ENCODE assay signal across 8 mouse cellular contexts in the genomic region with DNA sequence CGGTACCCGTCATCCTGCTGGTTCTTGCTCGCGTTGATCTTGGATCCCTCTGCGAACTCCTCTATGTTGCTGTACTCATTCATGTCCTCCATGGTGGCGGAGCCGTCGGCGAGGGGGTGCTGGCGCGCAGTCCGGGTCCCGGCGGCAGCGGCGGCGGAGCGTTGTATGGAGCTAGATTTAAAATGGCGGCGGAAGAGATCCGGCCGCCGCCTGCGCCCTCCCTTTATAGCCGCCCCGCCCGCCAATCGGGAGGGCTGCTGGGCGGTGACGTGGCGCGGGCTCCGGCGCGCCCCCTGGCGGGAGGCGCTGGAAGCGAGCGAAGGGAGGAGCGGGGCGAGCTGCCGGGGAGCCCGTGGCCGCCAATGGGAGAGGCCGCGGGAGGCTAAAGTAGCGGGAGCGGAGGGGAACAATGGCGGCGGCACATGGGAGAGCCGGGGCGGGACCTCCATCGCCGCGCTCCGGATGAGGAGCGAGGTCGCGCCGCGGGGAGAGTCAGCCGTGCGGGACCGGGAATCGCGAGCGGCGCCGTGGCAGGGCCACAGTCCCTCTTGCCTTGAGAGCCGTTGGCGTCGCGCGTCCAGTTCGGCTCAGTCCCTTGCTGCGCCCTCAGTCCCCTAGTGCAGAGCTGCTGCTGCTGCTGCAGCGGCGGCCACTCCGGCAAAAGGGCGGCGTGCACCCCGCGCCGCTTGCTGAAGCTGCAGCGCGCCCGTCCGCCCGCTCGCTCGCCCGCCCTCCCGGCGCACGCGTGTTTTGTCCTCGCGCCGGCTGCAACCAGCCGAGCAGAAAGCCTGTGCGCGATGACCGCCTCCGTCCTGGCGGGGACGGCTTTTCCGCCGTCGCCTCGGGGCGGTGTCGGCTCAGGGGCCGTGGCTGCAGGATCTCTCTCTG. TPM values are rescaled to one million over a fixed set of nuclear protein-coding genes. Genes with fewer than 3 reads are reported as not detected.
A peak's percentile ranks its signal among the peaks of the same experiment; 100 is the strongest.
DNase-seq lines count a peak whose midpoint lies in the region; ATAC-seq and TF ChIP-seq lines count a peak whose summit lies in the region.

No protein-coding gene starts in this region.

- peak overlapping the region; percentile 99 for H3K4me3 ChIP-seq in ES-Bruce4 (ENCODE audit: low read depth, low read length)
- H3K4me3 ChIP-seq in forebrain, embryonic 13.5 days = peak overlapping the region; percentile 84
- peak overlapping the region; percentile 93 for H3K4me3 ChIP-seq in liver, embryonic 16.5 days (ENCODE audit: low read depth, low read length)
- peak overlapping the region; percentile 78 for H3K4me3 ChIP-seq in neural tube, embryonic 12.5 days
- peak overlapping the region; percentile 94 for H3K4me3 ChIP-seq in stomach, postnatal 0 days (ENCODE audit: low read depth, low read length)

- no peaks in the 10 kb centered on the region for H3K27me3 ChIP-seq in ES-Bruce4 (ENCODE audit: control insufficient read depth, insufficient read depth, low read length, poor library complexity, severe bottlenecking)
- no peaks in the 10 kb centered on the region for H3K27me3 ChIP-seq in forebrain, embryonic 13.5 days
- H3K27me3 ChIP-seq in liver, embryonic 16.5 days (ENCODE audit: control insufficient read depth, insufficient read depth, low read depth, low read length) = no peaks in the 10 kb centered on the region
- H3K27me3 ChIP-seq in neural tube, embryonic 12.5 days (replicated peaks) = no peaks in the 10 kb centered on the region
- H3K27me3 ChIP-seq in stomach, postnatal 0 days (ENCODE audit: control insufficient read depth, insufficient read depth, low read length) = no peaks in the 10 kb centered on the region

- H3K4me2 ChIP-seq in forebrain, embryonic 13.5 days = peak overlapping the region; percentile 99
- H3K4me2 ChIP-seq in liver, embryonic 16.5 days (ENCODE audit: low read depth, low read length) = peak overlapping the region; percentile 98
- H3K4me2 ChIP-seq in neural tube, embryonic 12.5 days (replicated peaks) = peak overlapping the region; percentile 98
- peak overlapping the region; percentile 89 for H3K4me2 ChIP-seq in stomach, postnatal 0 days (replicated peaks; ENCODE audit: low read depth)

- peaks cover 42% of the 10 kb centered on the region for H3K36me3 ChIP-seq in ES-Bruce4 (ENCODE audit: control insufficient read depth, insufficient read depth, low read length, poor library complexity, severe bottlenecking)
- H3K36me3 ChIP-seq in forebrain, embryonic 13.5 days (ENCODE audit: poor library complexity, severe bottlenecking) = peaks cover 43% of the 10 kb centered on the region
- peaks cover 24% of the 10 kb centered on the region for H3K36me3 ChIP-seq in liver, embryonic 16.5 days (ENCODE audit: control insufficient read depth, insufficient read depth)
- peaks cover 24% of the 10 kb centered on the region for H3K36me3 ChIP-seq in neural tube, embryonic 12.5 days
- peaks cover 4% of the 10 kb centered on the region; the same call in 1 of the 2 replicates for H3K36me3 ChIP-seq in stomach, postnatal 0 days (ENCODE audit: control insufficient read depth, insufficient read depth, low read length)

- no peak for TF ChIP-seq EP300 in ES-Bruce4 (IDR thresholded peaks at IDR 0.05; ENCODE audit: insufficient read depth, low read depth, low read length)
- peak; percentile 53 for TF ChIP-seq EP300 in stomach, postnatal 0 days (optimal IDR thresholded peaks at IDR 0.05)

- H3K9me3 ChIP-seq in ES-Bruce4 (replicated peaks; ENCODE audit: control insufficient read depth, insufficient read depth, low read length, poor library complexity, severe bottlenecking) = no peaks in the 10 kb centered on the region
- no peaks in the 10 kb centered on the region for H3K9me3 ChIP-seq in forebrain, embryonic 13.5 days (replicated peaks)
- H3K9me3 ChIP-seq in liver, embryonic 16.5 days (replicated peaks; ENCODE audit: control insufficient read depth, low read length) = no peaks in the 10 kb centered on the region
- no peaks in the 10 kb centered on the region for H3K9me3 ChIP-seq in neural tube, embryonic 12.5 days
- no peaks in the 10 kb centered on the region for H3K9me3 ChIP-seq in stomach, postnatal 0 days (ENCODE audit: control insufficient read depth, low read length)

- peak; percentile 18 for TF ChIP-seq POLR2A in ES-Bruce4 (IDR thresholded peaks at IDR 0.05; ENCODE audit: insufficient read depth, low read length)

- ATAC-seq in cerebellum, adult (ENCODE audit: insufficient number of reproducible peaks, low FRiP score, low TSS enrichment) = peak; percentile 70
- ATAC-seq in forebrain, embryonic 13.5 days = peak; percentile 71
- ATAC-seq in liver, embryonic 16.5 days (ENCODE audit: low read depth) = peak; percentile 75
- ATAC-seq in neural tube, embryonic 12.5 days (ENCODE audit: low FRiP score, low read depth) = peak; percentile 78
- peak; percentile 81 for ATAC-seq in stomach, postnatal 0 days (ENCODE audit: low FRiP score, low TSS enrichment)

- H3K9ac ChIP-seq in ES-Bruce4 (ENCODE audit: low read depth, poor library complexity, severe bottlenecking) = peak overlapping the region; percentile 98
- peak overlapping the region; percentile 100 for H3K9ac ChIP-seq in forebrain, embryonic 13.5 days
- peak overlapping the region; percentile 89 for H3K9ac ChIP-seq in liver, embryonic 16.5 days (ENCODE audit: low read depth, low read length)
- peak overlapping the region; percentile 100 for H3K9ac ChIP-seq in neural tube, embryonic 12.5 days
- H3K9ac ChIP-seq in stomach, postnatal 0 days (ENCODE audit: low read length) = peak overlapping the region; percentile 95

- WGBS in forebrain, embryonic 13.5 days = under 1% methylated on average over 82 of the region's 113 CpGs
- WGBS in large intestine, adult 2 months = under 1% methylated on average over 113 of the region's 113 CpGs
- under 1% methylated on average over 112 of the region's 113 CpGs for WGBS in liver, embryonic 16.5 days (ENCODE audit: insufficient replicate concordance)
- under 1% methylated on average over 113 of the region's 113 CpGs for WGBS in neural tube, embryonic 12.5 days
- under 1% methylated on average over 82 of the region's 113 CpGs for WGBS in stomach, postnatal 0 days

- H3K4me1 ChIP-seq in ES-Bruce4 (ENCODE audit: control insufficient read depth, insufficient read depth, low read length) = no peaks in the 10 kb centered on the region
- H3K4me1 ChIP-seq in forebrain, embryonic 13.5 days = peaks cover 59% of the 10 kb centered on the region
- peaks cover 34% of the 10 kb centered on the region for H3K4me1 ChIP-seq in liver, embryonic 16.5 days (ENCODE audit: control insufficient read depth, low read depth, low read length)
- peaks cover 26% of the 10 kb centered on the region for H3K4me1 ChIP-seq in neural tube, embryonic 12.5 days
- H3K4me1 ChIP-seq in stomach, postnatal 0 days (replicated peaks; ENCODE audit: control insufficient read depth, insufficient read depth) = peaks cover 3% of the 10 kb centered on the region; the same call in 1 of the 2 replicates

- H3K27ac ChIP-seq in ES-Bruce4 (ENCODE audit: insufficient read depth, low read length) = peak overlapping the region; percentile 69; the same call in 1 of the 2 replicates
- peak overlapping the region; percentile 99 for H3K27ac ChIP-seq in forebrain, embryonic 13.5 days
- H3K27ac ChIP-seq in liver, embryonic 16.5 days (ENCODE audit: low read length) = peak overlapping the region; percentile 87
- H3K27ac ChIP-seq in neural tube, embryonic 12.5 days = peak overlapping the region; percentile 92
- H3K27ac ChIP-seq in stomach, postnatal 0 days (replicated peaks) = peak overlapping the region; percentile 98

- intact Hi-C loops in heart, postnatal 10 days (cut with DNase I) = loop anchor here (1.0 to 10.0 kb wide), 5 partner anchors 60 to 834 kb away; partner anchors contain the start of gene 4930524J08Rik

- peak; percentile 98 for DNase-seq in heart, postnatal 10 days
- DNase-seq in large intestine, adult 2 months (ENCODE audit: low read depth, low spot score) = peak; percentile 56
- peak; percentile 96 for DNase-seq in stomach, postnatal 0 days (ENCODE audit: low spot score)

- peak; percentile 72 for TF ChIP-seq CTCF in ES-Bruce4 (IDR thresholded peaks at IDR 0.05; ENCODE audit: low read depth, low read length)
- peak; percentile 90 for TF ChIP-seq CTCF in stomach, postnatal 0 days (IDR thresholded peaks at IDR 0.05; ENCODE audit: low read depth)

RNA-seq across cellular contexts. Expression of gene Hnrnpdl, which starts 0.5 kb away (rescaled TPM):
- 327 and 346 TPM in 2 replicates for polyA plus RNA-seq in ES-Bruce4 (2011; ENCODE audit: insufficient read depth, insufficient read length, low read depth, missing spikeins)
- 260 and 282 TPM in 2 replicates for polyA plus RNA-seq in forebrain, embryonic 13.5 days (2015; fragmentation: Nextera tagmentation; extraction: Ambion mirVana)
- 100 to 1,000 TPM in 1 of 2 experiments, 10 to 100 TPM in 1; 97.3 to 105 TPM for total RNA-seq in heart, postnatal 10 days (2021)
- 51.1 and 68.0 TPM in 2 replicates for polyA plus RNA-seq in large intestine, adult 2 months (2012; rRNA removed)
- 37.8 and 40.5 TPM in 2 replicates for polyA plus RNA-seq in liver, embryonic 16.5 days (2015; fragmentation: Nextera tagmentation; extraction: Ambion mirVana)
- polyA plus RNA-seq in neural tube, embryonic 12.5 days (2016; fragmentation: Nextera tagmentation; extraction: Ambion mirVana) = 245 and 268 TPM in 2 replicates
- 58.8 and 58.9 TPM in 2 replicates for polyA plus RNA-seq in stomach, postnatal 0 days (2015; fragmentation: Nextera tagmentation; extraction: Ambion mirVana)

RNA-seq across cellular contexts. Expression of gene Enoph1, which starts 0.8 kb away (rescaled TPM):
- polyA plus RNA-seq in ES-Bruce4 (2011; ENCODE audit: insufficient read depth, insufficient read length, low read depth, missing spikeins) = 43.4 and 50.6 TPM in 2 replicates
- polyA plus RNA-seq in forebrain, embryonic 13.5 days (2015; fragmentation: Nextera tagmentation; extraction: Ambion mirVana) = 47.8 and 49.2 TPM in 2 replicates
- total RNA-seq in heart, postnatal 10 days (2021) = 10 to 100 TPM; 13.1 to 14.3 TPM
- 36.2 and 36.6 TPM in 2 replicates for polyA plus RNA-seq in large intestine, adult 2 months (2012; rRNA removed)
- polyA plus RNA-seq in liver, embryonic 16.5 days (2015; fragmentation: Nextera tagmentation; extraction: Ambion mirVana) = 14.0 and 15.5 TPM in 2 replicates
- 40.1 and 40.4 TPM in 2 replicates for polyA plus RNA-seq in neural tube, embryonic 12.5 days (2016; fragmentation: Nextera tagmentation; extraction: Ambion mirVana)
- 23.4 and 23.5 TPM in 2 replicates for polyA plus RNA-seq in stomach, postnatal 0 days (2015; fragmentation: Nextera tagmentation; extraction: Ambion mirVana)

Comparison
In these comparisons a context has a peak if more than half of its experiments do, and no peak if none do; other contexts are left out.
1. Peak in every context shown above with its lines: DNase-seq, ATAC-seq, H3K4me3 ChIP-seq and H3K27ac ChIP-seq.